Mouse (Mus musculus): ENCODE data around the gene 1700015G11Rik. TPM values are rescaled to one million over a fixed set of nuclear protein-coding genes. Genes with fewer than 3 reads are reported as not detected.

The 1700015G11Rik gene
- polyA plus RNA-seq (2014; fragmentation: Illumina TruSeq; extraction: RNeasy Lipid Tissue Mini Kit (QIAGEN cat#74804); ENCODE audit: low read depth, low replicate concordance), result not detected

GRCm38 (mm10) chr7:52015628-52016027 is at the start of gene 1700015G11Rik:
1700015G11Rik (minus strand) TSS chr7:52015728.

GRCm38 (mm10) chr7:52005511-52006295 is 9.8 kb downstream of the 1700015G11Rik start, which contains the start of gene Svip:
Svip (minus strand) TSS chr7:52006018.

Other genes with a start within 250 kb of the 1700015G11Rik start
- 605 TPM for gene Gas2, start 153.7 kb downstream of the 1700015G11Rik start, polyA plus RNA-seq (2014; fragmentation: Illumina TruSeq; extraction: RNeasy Lipid Tissue Mini Kit (QIAGEN cat#74804); ENCODE audit: low read depth, low replicate concordance)
- 4.8 TPM for gene Fancf, start 153.5 kb downstream of the 1700015G11Rik start, polyA plus RNA-seq (2014; fragmentation: Illumina TruSeq; extraction: RNeasy Lipid Tissue Mini Kit (QIAGEN cat#74804); ENCODE audit: low read depth, low replicate concordance)
- gene Svip, start 9.7 kb downstream of the 1700015G11Rik start, polyA plus RNA-seq (2014; fragmentation: Illumina TruSeq; extraction: RNeasy Lipid Tissue Mini Kit (QIAGEN cat#74804); ENCODE audit: low read depth, low replicate concordance), result 54.8 TPM